ENCODE assay signal across 8 mouse cellular contexts in genomic region chr4:137835624-137836337, GRCm38 (mm10). TPM values are rescaled to one million over a fixed set of nuclear protein-coding genes. Genes with fewer than 3 reads are reported as not detected.
A peak's percentile ranks its signal among the peaks of the same experiment; 100 is the strongest.
DNase-seq lines count a peak whose midpoint lies in the region; ATAC-seq and TF ChIP-seq lines count a peak whose summit lies in the region.

No protein-coding gene starts in this region.

- no peak overlapping the region for H3K9ac ChIP-seq in heart, embryonic 13.5 days
- no peak overlapping the region for H3K9ac ChIP-seq in kidney, embryonic 16.5 days (replicated peaks; ENCODE audit: low read length)

- no peaks in the 10 kb centered on the region for H3K9me3 ChIP-seq in heart, embryonic 13.5 days
- H3K9me3 ChIP-seq in kidney, embryonic 16.5 days (ENCODE audit: low read length) = no peaks in the 10 kb centered on the region

- peaks cover 22% of the 10 kb centered on the region; the same call in 1 of the 2 replicates for H3K27me3 ChIP-seq in heart, embryonic 13.5 days (replicated peaks)
- H3K27me3 ChIP-seq in kidney, embryonic 16.5 days (ENCODE audit: insufficient read depth, low read length) = peaks cover 9% of the 10 kb centered on the region

- H3K27ac ChIP-seq in bone marrow macrophage, adult 2 months (ENCODE audit: insufficient read depth, low read depth, low read length) = no peak overlapping the region
- H3K27ac ChIP-seq in embryonic fibroblast, embryonic 13.5 days (ENCODE audit: insufficient read depth, low read length) = no peak overlapping the region
- H3K27ac ChIP-seq in heart, embryonic 13.5 days (replicated peaks) = no peak overlapping the region
- H3K27ac ChIP-seq in kidney, embryonic 16.5 days (ENCODE audit: low read length) = no peak overlapping the region

- no peak overlapping the region for H3K4me3 ChIP-seq in bone marrow macrophage, adult 2 months (ENCODE audit: insufficient read depth, low read length)
- no peak overlapping the region for H3K4me3 ChIP-seq in embryonic fibroblast, embryonic 13.5 days (ENCODE audit: insufficient read depth, low read length)
- no peak overlapping the region for H3K4me3 ChIP-seq in heart, embryonic 13.5 days
- H3K4me3 ChIP-seq in kidney, embryonic 16.5 days (ENCODE audit: low read length) = no peak overlapping the region

- H3K4me1 ChIP-seq in bone marrow macrophage, adult 2 months (ENCODE audit: control insufficient read depth, insufficient read depth, low read length) = peaks cover 8% of the 10 kb centered on the region
- H3K4me1 ChIP-seq in embryonic fibroblast, embryonic 13.5 days (ENCODE audit: control insufficient read depth, insufficient read depth, low read length) = no peaks in the 10 kb centered on the region
- H3K4me1 ChIP-seq in heart, embryonic 13.5 days = peaks cover 5% of the 10 kb centered on the region
- peaks cover 8% of the 10 kb centered on the region; the same call in 1 of the 2 replicates for H3K4me1 ChIP-seq in kidney, embryonic 16.5 days (ENCODE audit: insufficient read depth, low read length)

- peak; percentile 65 for TF ChIP-seq CTCF in bone marrow macrophage, adult 2 months (IDR thresholded peaks at IDR 0.05; ENCODE audit: low read depth, low read length)
- TF ChIP-seq CTCF in embryonic fibroblast, embryonic 13.5 days (IDR thresholded peaks at IDR 0.05; ENCODE audit: borderline replicate concordance, insufficient read depth, low read length) = peak; percentile 92; the same call in 1 of the 2 replicates

- TF ChIP-seq POLR2A in bone marrow macrophage, adult 2 months (IDR thresholded peaks at IDR 0.05; ENCODE audit: borderline replicate concordance, low read depth, low read length) = no peak
- TF ChIP-seq POLR2A in embryonic fibroblast, embryonic 13.5 days (IDR thresholded peaks at IDR 0.05; ENCODE audit: low read depth, low read length) = no peak

- DNase-seq in B cell, adult 2 months = peak; percentile 68 to 69
- DNase-seq in liver = peak; percentile 71
- peak; percentile 65 to 67 for DNase-seq in spleen, postnatal 36 days (ENCODE audit: low spot score in 2 of 2)

- ATAC-seq in heart, embryonic 13.5 days (ENCODE audit: extremely low read depth, insufficient number of reproducible peaks, low FRiP score, low TSS enrichment) = peak; percentile 51
- ATAC-seq in kidney, embryonic 16.5 days (ENCODE audit: low FRiP score, low TSS enrichment) = peak; percentile 94
- peak; percentile 71 for ATAC-seq in monocyte, adult 5-6 weeks (replicated peaks; ENCODE audit: insufficient number of reproducible peaks, low FRiP score, low TSS enrichment, poor library complexity, severe bottlenecking)

- WGBS in heart, embryonic 13.5 days = 13% methylated on average over 14 of the region's 14 CpGs
- 7% methylated on average over 14 of the region's 14 CpGs for WGBS in kidney, embryonic 16.5 days

- H3K36me3 ChIP-seq in heart, embryonic 13.5 days = no peaks in the 10 kb centered on the region
- H3K36me3 ChIP-seq in kidney, embryonic 16.5 days (ENCODE audit: insufficient read depth, low read length) = no peaks in the 10 kb centered on the region

- H3K4me2 ChIP-seq in heart, embryonic 13.5 days = peak overlapping the region; percentile 48
- peak overlapping the region; percentile 26 for H3K4me2 ChIP-seq in kidney, embryonic 16.5 days (replicated peaks; ENCODE audit: low read depth, low read length)

RNA-seq across cellular contexts. Expression of gene Ece1, which starts 26.3 kb away (rescaled TPM):
- polyA plus RNA-seq in bone marrow macrophage, adult 2 months (2012; ENCODE audit: insufficient read depth, insufficient read length, missing spikeins) = 14.1 and 18.3 TPM in 2 replicates
- polyA plus RNA-seq in embryonic fibroblast, embryonic 13.5 days (2011; ENCODE audit: insufficient read length, low read depth, missing spikeins) = 65.4 and 94.5 TPM in 2 replicates
- polyA plus RNA-seq in heart, embryonic 13.5 days (2015; fragmentation: Nextera tagmentation; extraction: Ambion mirVana) = 77.4 and 78.9 TPM in 2 replicates
- 55.5 and 72.3 TPM in 2 replicates for polyA plus RNA-seq in kidney, embryonic 16.5 days (2015; fragmentation: Nextera tagmentation; extraction: Ambion mirVana)
- 7.1 to 11.7 TPM (median 9.6 TPM) in 3 replicates for total RNA-seq in monocyte, adult 5-6 weeks (2017)

RNA-seq across cellular contexts. Expression of gene Alpl, which starts 39.6 kb away (rescaled TPM):
- polyA plus RNA-seq in bone marrow macrophage, adult 2 months (2012; ENCODE audit: insufficient read depth, insufficient read length, missing spikeins) = 0.21 TPM in 1 of 2 replicates, not detected in the other
- polyA plus RNA-seq in embryonic fibroblast, embryonic 13.5 days (2011; ENCODE audit: insufficient read length, low read depth, missing spikeins) = 0.68 TPM in 1 of 2 replicates, not detected in the other
- 3.3 and 3.8 TPM in 2 replicates for polyA plus RNA-seq in heart, embryonic 13.5 days (2015; fragmentation: Nextera tagmentation; extraction: Ambion mirVana)
- 19.2 and 19.3 TPM in 2 replicates for polyA plus RNA-seq in kidney, embryonic 16.5 days (2015; fragmentation: Nextera tagmentation; extraction: Ambion mirVana)
- total RNA-seq in monocyte, adult 5-6 weeks (2017) = not detected in 3 replicates
